Mouse (Mus musculus) stomach, embryonic 14.5 days (tissue): ENCODE measurements around the gene Prrg2. TPM values are rescaled to one million over a fixed set of nuclear protein-coding genes. Genes with fewer than 3 reads are reported as not detected.

Experiments
- ATAC-seq: fragments of 200-750 bp; cut with Nextera tagmentation; 2 replicates; pipeline ENCODE4 v1.8.0; 2017; ENCODE audit warnings: low read depth, moderate TSS enrichment; ENCODE audit not compliant: insufficient number of reproducible peaks, insufficient read depth, low FRiP score
- H3K27ac ChIP-seq: fragments of 300-500 bp; sonication (generic); 2 replicates; pipeline ENCODE4 v1.5.1; 2014; ENCODE audit warnings: mild to moderate bottlenecking, low read length, moderate library complexity, mixed read lengths
- H3K27me3 ChIP-seq: fragments of 300-500 bp; sonication (generic); 2 replicates; pipeline ENCODE4 v1.6.1; 2014; ENCODE audit warnings: low read length, control low read depth, mixed read lengths; ENCODE audit not compliant: control insufficient read depth, insufficient read depth
- H3K36me3 ChIP-seq: fragments of 300-500 bp; sonication (generic); 2 replicates; pipeline ENCODE4 v1.6.1; 2014; ENCODE audit warnings: mild to moderate bottlenecking, control low read depth, low read length, moderate library complexity, mixed read lengths; ENCODE audit not compliant: control insufficient read depth, insufficient read depth
- H3K4me1 ChIP-seq: fragments of 300-500 bp; sonication (generic); 2 replicates; pipeline ENCODE4 v1.6.1; 2014; ENCODE audit warnings: low read length, control low read depth, mixed read lengths; ENCODE audit not compliant: control insufficient read depth, insufficient read depth
- H3K4me2 ChIP-seq: fragments of 300-500 bp; sonication (generic); replicated peaks from 2 replicates; pipeline ENCODE4 v1.6.1; 2014; ENCODE audit warnings: low read depth, low read length, control low read depth
- H3K4me3 ChIP-seq: fragments of 300-500 bp; sonication (generic); 2 replicates; pipeline ENCODE4 v1.5.1; 2014; ENCODE audit warnings: low read depth, low read length, control low read depth
- H3K9ac ChIP-seq: fragments of 300-500 bp; sonication (generic); replicated peaks from 2 replicates; pipeline ENCODE4 v1.6.1; 2014; ENCODE audit warnings: low read depth, mild to moderate bottlenecking, control low read depth, low read length, moderate library complexity, mixed read lengths
- H3K9me3 ChIP-seq: fragments of 300-500 bp; sonication (generic); 2 replicates; pipeline ENCODE4 v1.6.1; 2016; ENCODE audit warnings: low read depth, low read length, control low read depth; ENCODE audit not compliant: control insufficient read depth
- WGBS: fragments of 180-500 bp; shearing (Covaris S2); extraction: QIAGEN DNeasy Blood & Tissue Kit; methylation state at CpG from one replicate; pipeline ENCODE4 v1.1.7; 2014; 5-methylcytosine and 5-hydroxymethylcytosine counted together
- polyA plus RNA-seq: library from polyadenylated mRNA; unstranded; fragments of >200 nt; fragmentation: Nextera tagmentation; extraction: Ambion mirVana; gene quantifications from 2 replicates; pipeline ENCODE4 v1.2.1, GENCODE M21; 2014

Gene Prrg2
- polyA plus RNA-seq, 1 experiment from 2014 or later, result 20.7 TPM

GRCm38 (mm10) chr7:45017242-45018061, 45.0 kb downstream of the Prrg2 start, which contains the start of gene Rras:
Rras (plus strand) TSS chr7:45017961.
- peak within 1 kb of the TSS; percentile 66 for H3K4me2 ChIP-seq
- peak; percentile 91 for ATAC-seq
- no peaks in the 10 kb centered on the region for H3K9me3 ChIP-seq
- peaks cover 14% of the 10 kb centered on the region for H3K36me3 ChIP-seq
- peak within 1 kb of the TSS; percentile 97 for H3K4me3 ChIP-seq
- peak within 1 kb of the TSS; percentile 59 for H3K9ac ChIP-seq
- peak within 1 kb of the TSS; percentile 99 for H3K27ac ChIP-seq
- no peaks in the 10 kb centered on the region for H3K27me3 ChIP-seq
- H3K4me1 ChIP-seq, result peaks cover 15% of the 10 kb centered on the region; the same call in 1 of the 2 replicates
- under 1% methylated on average over 36 of the region's 36 CpGs for WGBS

- WGBS, result 1% methylated on average over 4 of the region's 4 CpGs
- Histone ChIP-seq H3K4me2 (peak overlapping the region; percentile 66), H3K4me1 (peaks cover 15% of the 10 kb centered on the region; the same call in 1 of the 2 replicates), H3K27ac (peak overlapping the region; percentile 99), H3K27me3 (no peaks in the 10 kb centered on the region), H3K9me3 (no peaks in the 10 kb centered on the region), H3K36me3 (peaks cover 21% of the 10 kb centered on the region), H3K9ac (peak overlapping the region; percentile 43), H3K4me3 (peak overlapping the region; percentile 97)
- ATAC-seq, result no peak
Observed at GRCm38 (mm10) chr7:45016761-45017160, 45.7 kb downstream of the Prrg2 start.

GRCm38 (mm10) chr7:45015957-45016612, 46.4 kb downstream of the Prrg2 start, which contains the start of gene Scaf1:
Scaf1 (minus strand) TSS chr7:45016363.
- Histone ChIP-seq H3K9ac (peak within 1 kb of the TSS; percentile 98), H3K9me3 (no peaks in the 10 kb centered on the region), H3K4me1 (peaks cover 15% of the 10 kb centered on the region; the same call in 1 of the 2 replicates), H3K27me3 (no peaks in the 10 kb centered on the region), H3K27ac (peak within 1 kb of the TSS; percentile 99), H3K4me3 (peak within 1 kb of the TSS; percentile 97), H3K36me3 (peaks cover 27% of the 10 kb centered on the region), H3K4me2 (peak within 1 kb of the TSS; percentile 78)
- under 1% methylated on average over 69 of the region's 69 CpGs for WGBS
- peak; percentile 88 for ATAC-seq

GRCm38 (mm10) chr7:45015344-45015956, 47.0 kb downstream of the Prrg2 start:
- Histone ChIP-seq H3K4me3 (peak overlapping the region; percentile 97), H3K27me3 (no peaks in the 10 kb centered on the region), H3K27ac (peak overlapping the region; percentile 79), H3K36me3 (peaks cover 32% of the 10 kb centered on the region), H3K4me1 (peaks cover 15% of the 10 kb centered on the region; the same call in 1 of the 2 replicates), H3K9ac (peak overlapping the region; percentile 98), H3K9me3 (no peaks in the 10 kb centered on the region), H3K4me2 (peak overlapping the region; percentile 78)
- under 1% methylated on average over 20 of the region's 20 CpGs for WGBS
- ATAC-seq, result no peak

- 93% methylated on average over 3 of the region's 3 CpGs for WGBS
- Histone ChIP-seq H3K9me3 (no peaks in the 10 kb centered on the region), H3K27me3 (no peaks in the 10 kb centered on the region), H3K4me1 (peaks cover 11% of the 10 kb centered on the region; the same call in 1 of the 2 replicates), H3K36me3 (peaks cover 45% of the 10 kb centered on the region), H3K4me3 (no peak overlapping the region), H3K27ac (no peak overlapping the region), H3K9ac (no peak overlapping the region), H3K4me2 (no peak overlapping the region)
- no peak for ATAC-seq
Observed at GRCm38 (mm10) chr7:45014096-45014451, 48.4 kb downstream of the Prrg2 start.

GRCm38 (mm10) chr7:45013366-45014095, 48.9 kb downstream of the Prrg2 start:
- 94% methylated on average over 16 of the region's 16 CpGs for WGBS

GRCm38 (mm10) chr7:45012824-45013223, 49.7 kb downstream of the Prrg2 start:
- Histone ChIP-seq H3K36me3 (peaks cover 57% of the 10 kb centered on the region), H3K4me1 (peaks cover 11% of the 10 kb centered on the region; the same call in 1 of the 2 replicates), H3K27ac (no peak overlapping the region), H3K9me3 (no peaks in the 10 kb centered on the region), H3K4me3 (no peak overlapping the region), H3K4me2 (no peak overlapping the region), H3K9ac (no peak overlapping the region), H3K27me3 (no peaks in the 10 kb centered on the region)
- WGBS, result 83% methylated on average over 4 of the region's 4 CpGs
- ATAC-seq, result no peak

More at GRCm38 (mm10) chr7:45013366-45014095, 48.9 kb downstream of the Prrg2 start:
- ATAC-seq, result no peak
- Histone ChIP-seq H3K9me3 (no peaks in the 10 kb centered on the region), H3K27ac (no peak overlapping the region), H3K4me1 (peaks cover 11% of the 10 kb centered on the region; the same call in 1 of the 2 replicates), H3K4me2 (no peak overlapping the region), H3K36me3 (peaks cover 50% of the 10 kb centered on the region), H3K4me3 (no peak overlapping the region), H3K9ac (no peak overlapping the region), H3K27me3 (no peaks in the 10 kb centered on the region)
